Mouse (Mus musculus): ENCODE measurements around the gene Gm43518.
A peak's percentile ranks its signal among the peaks of the same experiment; 100 is the strongest.

The Gm43518 gene

GRCm38 (mm10) chr5:123933957-123934591 lies 6.9 kb downstream of the Gm43518 start:
- DNase-seq: no peak

DNA sequence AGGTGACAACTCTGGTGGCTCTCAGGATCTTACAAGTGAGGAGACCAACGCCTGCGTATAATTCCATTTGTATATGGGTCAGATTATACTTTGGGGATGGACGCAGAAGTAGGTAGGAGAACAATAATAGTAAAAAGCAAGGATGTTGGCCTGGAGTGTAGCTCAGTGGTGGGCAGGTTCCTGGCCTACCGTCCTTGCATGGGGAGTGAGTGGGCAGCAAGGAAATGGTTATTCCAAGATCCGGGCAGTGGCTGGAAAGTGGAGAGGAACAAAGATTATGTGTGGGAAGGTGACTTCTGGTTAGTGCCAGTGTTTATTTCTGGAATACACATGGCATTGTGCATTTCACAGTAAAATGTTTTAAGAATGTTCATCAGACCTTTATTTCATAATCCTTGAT lies 8.7 kb downstream of the Gm43518 start:
- no peak for DNase-seq

DNA sequence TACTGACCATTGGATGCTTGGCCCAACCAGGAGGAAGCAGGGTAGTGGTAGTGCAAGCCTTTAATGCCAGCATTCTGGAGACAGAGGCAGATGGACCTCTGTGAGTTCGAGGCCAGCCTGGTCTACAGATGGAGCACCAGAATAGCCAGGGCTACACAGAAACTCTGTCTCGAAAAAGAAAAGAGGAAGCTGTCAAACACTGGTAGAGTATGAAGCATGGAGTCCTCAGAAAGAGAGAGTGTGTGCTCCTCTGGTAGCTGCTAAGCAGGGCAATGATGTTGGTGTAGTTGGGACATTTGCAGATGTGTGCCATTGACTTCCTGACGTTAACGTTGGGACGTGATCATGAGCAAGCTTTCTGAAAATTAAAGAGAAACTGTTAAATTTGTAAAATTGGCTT lies 11.3 kb downstream of the Gm43518 start:
- no peak for DNase-seq

DNA sequence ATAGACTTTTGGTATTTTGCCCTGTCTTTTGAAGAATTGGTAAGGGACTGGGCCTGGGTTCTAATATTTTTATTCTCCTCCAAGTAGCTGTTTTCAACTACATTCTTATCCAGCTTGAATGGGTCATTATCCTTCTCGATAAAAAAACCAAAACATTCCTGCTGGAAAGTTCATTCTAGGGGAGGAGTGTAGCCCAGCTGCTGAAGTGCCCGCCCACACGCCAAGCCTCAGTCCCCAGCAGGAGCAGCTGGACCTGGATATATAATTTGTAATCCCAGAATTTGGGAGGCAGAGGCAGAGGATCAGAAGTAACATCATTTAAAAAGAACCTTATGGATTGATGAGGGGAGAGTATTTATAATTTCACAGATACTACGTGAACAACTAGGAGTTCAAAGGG lies 19.3 kb downstream of the Gm43518 start:
- DNase-seq: no peak

GRCm38 (mm10) chr5:123947041-123947761 lies 20.0 kb downstream of the Gm43518 start:
- no peak for DNase-seq

DNA sequence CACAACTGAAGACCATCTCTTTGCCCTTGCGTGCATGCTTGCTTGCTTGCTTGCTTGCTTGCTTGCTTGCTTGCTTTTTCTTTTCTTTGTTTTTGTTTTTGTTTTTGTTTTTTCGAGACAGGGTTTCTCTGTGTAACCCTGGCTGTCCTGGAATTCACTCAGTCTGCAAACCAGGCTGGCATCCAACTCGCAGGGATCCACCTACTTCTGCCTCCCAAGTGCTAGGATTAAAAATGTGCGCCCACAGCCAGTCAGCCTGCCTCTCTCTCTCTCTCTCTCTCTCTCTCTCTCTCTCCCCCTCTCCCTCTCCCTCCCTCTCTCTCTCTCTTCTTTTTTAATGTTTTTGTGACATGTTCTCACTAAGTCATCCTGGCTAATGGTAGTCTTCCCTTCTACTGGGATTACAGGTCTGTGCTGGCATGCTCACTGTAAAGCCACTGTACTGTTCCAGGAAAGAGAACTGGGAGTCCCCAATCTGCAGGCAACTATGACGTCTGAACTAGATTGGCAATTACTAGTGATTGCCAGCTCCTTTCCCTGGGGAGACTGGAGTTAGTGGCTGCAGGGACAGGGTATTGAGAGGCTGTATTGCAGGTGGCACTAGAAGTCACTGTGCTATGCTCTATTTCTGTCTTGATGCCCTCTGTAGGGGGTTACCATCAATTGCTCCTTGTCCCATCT lies 25.3 kb downstream of the Gm43518 start:
- DNase-seq: peak; percentile 27

GRCm38 (mm10) chr5:123957213-123957612 lies 30.0 kb downstream of the Gm43518 start:
- DNase-seq: no peak

DNA sequence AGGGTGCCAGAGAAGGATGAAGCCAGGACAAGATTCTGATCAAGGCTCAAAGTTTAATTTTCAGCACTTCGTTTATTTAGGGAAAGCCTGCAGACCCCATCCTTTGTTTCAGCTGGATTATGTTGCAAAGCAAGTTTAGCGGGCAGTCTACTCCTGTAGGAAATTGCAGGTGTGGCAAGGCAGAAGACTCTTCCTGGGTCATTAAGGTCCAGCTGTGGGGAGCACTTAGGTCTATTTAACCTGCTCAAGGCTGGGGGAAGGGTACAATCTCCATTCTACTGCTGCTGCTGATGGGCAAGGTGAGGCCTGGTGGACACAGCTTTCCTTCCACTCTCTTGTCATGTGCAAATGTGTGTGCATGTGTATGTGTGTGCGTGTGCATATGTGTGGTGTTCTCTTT lies 31.8 kb downstream of the Gm43518 start:
- DNase-seq: no peak

- DNase-seq: no peak
Measured at GRCm38 (mm10) chr5:123960129-123960528, 32.9 kb downstream of the Gm43518 start.

DNA sequence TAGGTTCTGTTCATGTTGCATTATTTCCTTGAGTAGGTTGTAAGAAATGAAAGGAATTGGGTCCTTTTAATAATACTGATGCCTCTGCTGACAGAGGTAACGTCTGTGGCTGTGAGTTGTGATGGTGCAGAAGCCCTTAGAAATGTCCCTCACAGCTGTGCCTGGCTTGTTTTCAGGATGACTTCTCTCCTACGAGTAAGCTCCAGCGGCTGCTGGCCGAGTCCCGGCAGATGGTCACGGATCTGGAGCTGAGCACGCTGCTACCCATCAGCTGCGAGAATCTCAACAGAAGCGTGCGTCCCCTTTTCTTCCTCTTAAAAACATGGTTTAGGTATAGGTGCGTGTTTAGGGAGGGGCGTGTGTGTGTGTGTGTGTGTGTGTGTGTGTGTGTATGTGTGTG lies 33.8 kb downstream of the Gm43518 start:
- DNase-seq: peak; percentile 31

DNA sequence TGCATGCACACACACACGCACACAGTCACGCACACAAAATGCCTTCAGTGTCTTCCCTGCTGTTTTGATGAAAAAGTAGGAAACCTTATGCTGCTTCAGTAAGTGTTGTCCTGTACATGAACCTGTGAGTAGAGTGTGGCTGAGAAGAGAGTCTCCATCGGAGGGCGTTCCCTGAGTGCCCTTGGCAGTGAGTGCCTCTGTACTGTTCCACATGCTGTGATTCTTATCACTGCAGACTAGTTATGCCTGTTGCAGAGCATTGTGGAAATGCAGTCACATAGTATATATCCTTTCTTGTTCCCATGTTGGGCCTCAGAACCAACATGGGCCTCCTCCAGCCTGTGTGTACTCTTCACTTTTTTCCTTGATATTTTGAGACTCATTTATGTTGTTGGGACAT lies 37.0 kb downstream of the Gm43518 start:
- no peak for DNase-seq

- DNase-seq: no peak
Measured at GRCm38 (mm10) chr5:123966759-123967158, 39.5 kb downstream of the Gm43518 start.

DNA sequence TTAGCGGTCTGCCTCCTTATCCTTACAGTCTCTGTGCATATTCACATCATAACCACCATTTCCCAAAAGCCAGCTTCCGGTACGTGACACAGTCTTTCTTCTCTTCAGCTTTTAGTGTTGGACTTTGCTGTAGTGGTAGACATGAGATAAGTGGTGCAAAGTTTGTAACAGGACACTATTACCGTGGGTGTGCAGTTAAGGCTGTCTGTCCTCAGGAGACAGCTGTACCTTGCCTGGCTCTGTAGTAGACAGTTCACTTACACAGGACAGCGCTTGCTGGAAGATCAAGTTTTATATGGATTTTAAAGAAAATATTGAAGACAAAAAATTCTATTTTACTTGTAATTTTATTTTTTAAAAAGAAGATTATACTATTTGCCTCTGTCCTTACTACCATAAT lies 41.2 kb downstream of the Gm43518 start:
- DNase-seq: no peak

DNA sequence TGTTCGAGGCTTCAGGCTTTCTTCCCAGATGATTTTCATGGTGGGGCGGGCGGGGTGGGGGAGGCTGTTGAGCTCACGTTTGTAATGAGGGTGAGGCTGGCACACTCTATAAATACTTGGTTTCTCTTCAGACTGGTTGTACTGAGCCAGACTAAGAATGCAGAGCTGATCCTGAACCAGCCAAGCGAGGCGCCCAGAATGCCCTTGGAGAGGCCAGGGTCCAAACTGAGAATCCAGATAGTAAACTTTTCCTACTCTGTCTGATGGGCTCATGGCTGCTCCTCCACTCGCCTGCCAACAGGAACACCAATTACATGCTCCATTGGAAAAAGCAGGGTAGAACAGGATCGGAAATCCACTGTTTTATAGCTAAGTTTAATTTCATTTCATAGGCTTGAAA lies 42.0 kb downstream of the Gm43518 start:
- DNase-seq: no peak

GRCm38 (mm10) chr5:123970576-123970975 lies 43.4 kb downstream of the Gm43518 start:
- no peak for DNase-seq

DNA sequence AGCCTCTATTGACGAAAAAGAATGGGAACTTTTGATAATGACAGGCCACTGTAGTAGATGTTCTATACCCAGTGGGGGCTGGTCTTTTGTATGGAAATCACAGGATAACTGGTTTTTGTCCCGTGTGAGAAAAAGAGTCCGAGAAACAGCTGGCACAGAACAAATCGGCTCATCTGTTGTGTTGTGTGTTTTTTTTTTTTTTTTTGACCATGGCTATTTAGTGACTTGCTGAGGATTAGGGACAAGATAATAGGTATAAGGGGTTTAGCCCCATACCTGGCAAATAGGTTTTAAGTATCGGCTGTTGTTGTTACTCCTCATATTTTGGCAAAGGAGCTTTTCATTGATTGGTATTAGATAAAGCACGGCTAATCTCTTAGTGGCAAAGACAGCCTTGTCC lies 45.2 kb downstream of the Gm43518 start:
- no peak for DNase-seq

GRCm38 (mm10) chr5:123973299-123974178 lies 46.3 kb downstream of the Gm43518 start, which contains the start of gene Hip1r:
Gene Hip1r (plus strand): TSS chr5:123973628.
- peak; percentile 74 for DNase-seq

GRCm38 (mm10) chr5:123974179-123974485 lies 46.9 kb downstream of the Gm43518 start:
- DNase-seq: no peak

GRCm38 (mm10) chr5:123974616-123975111 lies 47.4 kb downstream of the Gm43518 start:
- DNase-seq: no peak

- no peak for DNase-seq
Measured at GRCm38 (mm10) chr5:123975668-123976180, 48.5 kb downstream of the Gm43518 start.

DNA sequence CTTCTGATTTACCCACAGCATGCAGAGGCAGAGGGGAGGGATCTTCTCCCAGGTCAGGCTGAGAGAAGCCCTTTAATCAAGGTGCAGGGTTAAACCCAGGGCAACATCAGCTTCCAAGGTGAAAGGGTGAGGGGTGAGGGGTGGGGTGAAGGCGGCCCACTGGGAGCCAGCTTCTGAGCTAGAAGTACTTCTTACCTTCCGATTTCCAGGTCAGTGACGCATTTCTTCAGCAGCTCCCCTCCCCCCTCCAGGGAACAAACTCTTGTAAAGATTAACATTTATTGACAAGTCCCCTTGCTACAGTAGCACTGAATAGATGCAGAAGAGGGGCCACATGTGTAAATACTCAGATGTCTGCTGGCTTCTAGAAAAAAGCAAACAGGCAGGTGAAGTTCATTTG lies 50.0 kb downstream of the Gm43518 start:
- no peak for DNase-seq

- no peak for DNase-seq
Measured at GRCm38 (mm10) chr5:123978131-123978530, 50.9 kb downstream of the Gm43518 start.

All from right cerebral cortex, postnatal 14 days (tissue).